Mouse (Mus musculus) erythroblast, embryonic 14.5 days (primary cell): ENCODE results near the gene Mpzl2. TPM values are rescaled to one million over a fixed set of nuclear protein-coding genes. Genes with fewer than 3 reads are reported as not detected.

Experiments used
- H3K27me3 ChIP-seq: 2 replicates; pipeline ENCODE4 v1.6.1; 2012; ENCODE audit warnings: inconsistent platforms; ENCODE audit not compliant: control insufficient read depth
- H3K36me3 ChIP-seq: 2 replicates; pipeline ENCODE4 v1.6.1; 2012; ENCODE audit warnings: mild to moderate bottlenecking, inconsistent platforms; ENCODE audit not compliant: control insufficient read depth
- H3K4me1 ChIP-seq: 2 replicates; pipeline ENCODE4 v1.6.1; 2012; ENCODE audit warnings: inconsistent platforms; ENCODE audit not compliant: control insufficient read depth
- H3K4me3 ChIP-seq: replicated peaks from 2 replicates; pipeline ENCODE3; 2012; ENCODE audit warnings: moderate library complexity, mild to moderate bottlenecking, inconsistent platforms
- H3K9me3 ChIP-seq: 2 replicates; pipeline ENCODE4 v1.6.1; 2012; ENCODE audit warnings: low read length, inconsistent platforms, mixed read lengths; ENCODE audit not compliant: control insufficient read depth
- GATA1 ChIP-seq: IDR thresholded peaks from 2 replicates; pipeline ENCODE4 v1.6.1; 2012; ENCODE audit warnings: low read length, inconsistent platforms, mixed read lengths
- TAL1 ChIP-seq: IDR thresholded peaks from 3 replicates; pipeline ENCODE4 v1.6.1; 2012; ENCODE audit warnings: low read length, inconsistent platforms, mixed read lengths
- polyA plus RNA-seq: library from polyadenylated mRNA; stranded (reverse); fragments of >175 nt; gene quantifications from 2 replicates; pipeline ENCODE4 v1.2.3, GENCODE M21; 2012

Mpzl2 gene
- polyA plus RNA-seq, 1 experiment, result not detected

GRCm38 (mm10) chr9:45062677-45063076 lies 23.1 kb downstream of the Mpzl2 start:
- H3K27me3 ChIP-seq, result peaks cover 12% of the 10 kb centered on the region
- H3K36me3 ChIP-seq, result no peaks in the 10 kb centered on the region
- H3K4me3 ChIP-seq, result no peak overlapping the region
- H3K9me3 ChIP-seq, result no peaks in the 10 kb centered on the region
- TF ChIP-seq GATA1 (no peak), TAL1 (no peak)
- H3K4me1 ChIP-seq, result no peaks in the 10 kb centered on the region

DNA sequence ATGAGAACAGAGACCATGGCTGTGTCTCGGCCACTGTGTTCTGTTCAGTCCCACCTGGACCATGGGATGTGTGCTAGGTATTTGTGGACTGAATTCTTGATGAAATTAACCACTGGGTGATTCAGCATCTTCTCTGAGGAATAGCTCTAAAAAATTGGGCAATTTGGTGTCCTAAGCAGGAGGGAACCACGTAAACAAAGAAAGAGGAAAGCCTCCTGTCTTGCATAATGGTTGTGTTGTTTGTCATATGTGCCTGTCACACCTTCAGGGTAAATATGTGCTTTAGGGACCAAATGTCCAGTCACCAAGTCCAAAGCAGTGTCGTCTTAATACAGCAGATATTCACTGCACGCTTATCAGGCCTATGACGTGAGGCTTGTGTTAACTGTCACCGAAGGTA lies 24.8 kb downstream of the Mpzl2 start:
- no peak for TF ChIP-seq GATA1
- TF ChIP-seq TAL1, result no peak
- Histone ChIP-seq H3K4me1 (no peaks in the 10 kb centered on the region), H3K4me3 (no peak overlapping the region), H3K27me3 (peaks cover 4% of the 10 kb centered on the region; the same call in 1 of the 2 replicates), H3K9me3 (no peaks in the 10 kb centered on the region), H3K36me3 (no peaks in the 10 kb centered on the region)

DNA sequence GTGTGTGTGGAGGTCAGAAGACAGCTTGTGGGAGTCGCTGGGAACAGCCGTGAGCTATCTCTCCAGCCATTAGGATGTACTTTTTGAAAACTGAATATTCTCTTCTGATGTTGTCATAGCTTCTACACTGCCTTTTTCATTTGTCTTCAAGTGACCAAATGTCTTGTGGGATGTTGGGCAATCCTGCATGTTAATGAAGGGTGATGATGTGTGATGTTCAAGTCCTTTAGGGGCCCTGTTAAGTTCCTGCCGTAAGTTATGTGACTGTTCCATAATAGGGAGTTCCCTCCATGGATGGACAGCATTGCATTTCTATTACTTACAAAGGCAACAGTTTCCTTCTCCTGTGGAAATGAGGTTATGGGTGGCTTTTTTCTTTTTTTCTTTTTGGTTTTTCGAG lies 27.1 kb downstream of the Mpzl2 start:
- H3K9me3 ChIP-seq, result no peaks in the 10 kb centered on the region
- H3K27me3 ChIP-seq, result no peaks in the 10 kb centered on the region
- no peaks in the 10 kb centered on the region for H3K36me3 ChIP-seq
- no peaks in the 10 kb centered on the region for H3K4me1 ChIP-seq
- no peak overlapping the region for H3K4me3 ChIP-seq
- TF ChIP-seq GATA1 (no peak), TAL1 (no peak)

DNA sequence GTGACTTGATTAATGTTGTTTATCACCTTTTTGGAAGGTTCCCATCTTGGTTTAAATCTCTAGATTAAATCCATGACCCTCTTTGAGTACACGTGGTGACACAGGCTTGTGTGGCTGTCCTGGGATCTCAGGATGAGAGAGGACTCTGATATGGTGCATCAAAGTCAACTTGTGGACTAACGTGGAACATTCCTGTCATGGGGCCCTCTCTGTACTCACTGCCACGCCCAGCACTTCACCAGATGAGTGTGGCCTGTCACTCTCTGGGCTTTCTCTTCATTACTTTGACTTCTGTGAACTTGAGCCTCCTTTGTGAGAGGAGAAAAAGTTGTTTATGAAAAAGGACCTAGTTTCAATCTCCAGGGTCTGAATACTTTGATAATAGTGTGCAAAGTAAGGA lies 32.2 kb downstream of the Mpzl2 start:
- H3K4me3 ChIP-seq, result no peak overlapping the region
- no peaks in the 10 kb centered on the region for H3K9me3 ChIP-seq
- H3K27me3 ChIP-seq, result no peaks in the 10 kb centered on the region
- no peaks in the 10 kb centered on the region for H3K4me1 ChIP-seq
- TF ChIP-seq TAL1, result no peak
- no peaks in the 10 kb centered on the region for H3K36me3 ChIP-seq

GRCm38 (mm10) chr9:45077859-45078258 lies 38.3 kb downstream of the Mpzl2 start:
- Histone ChIP-seq H3K27me3 (no peaks in the 10 kb centered on the region), H3K36me3 (no peaks in the 10 kb centered on the region), H3K4me1 (no peaks in the 10 kb centered on the region), H3K9me3 (no peaks in the 10 kb centered on the region), H3K4me3 (no peak overlapping the region)
- TF ChIP-seq GATA1, result no peak
- TF ChIP-seq TAL1, result no peak

DNA sequence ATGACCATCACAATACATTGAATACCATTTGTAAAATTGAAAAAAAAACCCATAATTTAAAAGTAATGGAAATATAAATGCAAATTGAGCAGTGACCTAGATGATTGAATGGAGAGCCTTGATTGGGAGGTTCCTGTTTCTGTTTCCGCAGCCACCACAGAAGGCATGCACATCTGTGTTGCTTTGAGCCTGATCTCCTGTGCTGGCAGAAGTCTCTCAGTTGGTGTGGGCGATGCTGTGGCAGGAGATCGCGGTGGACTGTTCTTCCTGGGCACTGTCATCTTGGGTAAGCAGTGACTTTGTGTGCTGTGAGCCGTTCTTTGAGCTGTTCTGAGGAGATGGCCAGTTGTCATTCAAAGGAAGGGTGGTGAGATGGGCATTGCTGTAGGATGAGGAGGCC lies 39.4 kb downstream of the Mpzl2 start, which contains the start of gene Jaml:
Gene Jaml (plus strand): TSS at position 173 of the 400 bp plus-strand sequence.
- Histone ChIP-seq H3K4me3 (no peak within 1 kb of the TSS), H3K9me3 (no peaks in the 10 kb centered on the region), H3K27me3 (no peaks in the 10 kb centered on the region), H3K4me1 (no peaks in the 10 kb centered on the region), H3K36me3 (no peaks in the 10 kb centered on the region)
- TF ChIP-seq GATA1, result no peak
- no peak for TF ChIP-seq TAL1

DNA sequence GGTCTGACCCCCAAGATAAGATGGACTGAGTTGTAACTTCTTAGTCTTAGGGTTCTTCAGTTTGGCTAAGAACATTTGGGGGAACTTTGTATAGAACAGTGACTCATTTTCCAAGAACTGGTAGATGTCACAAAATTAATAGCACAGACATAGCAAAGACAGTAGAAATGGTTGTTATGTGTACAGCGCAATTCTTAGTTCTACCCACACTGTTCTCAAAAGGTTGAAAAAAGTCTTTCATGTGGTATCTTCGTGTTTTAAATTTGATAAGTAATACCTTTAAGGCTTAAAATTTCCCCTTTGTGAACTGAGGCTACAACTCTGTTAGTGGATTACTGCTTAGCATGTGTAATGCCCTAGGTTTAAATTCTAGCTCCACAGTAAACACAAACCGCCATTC lies 43.5 kb downstream of the Mpzl2 start:
- no peaks in the 10 kb centered on the region for H3K36me3 ChIP-seq
- TF ChIP-seq TAL1, result no peak
- no peak for TF ChIP-seq GATA1
- H3K27me3 ChIP-seq, result no peaks in the 10 kb centered on the region
- H3K4me3 ChIP-seq, result no peak overlapping the region
- H3K4me1 ChIP-seq, result no peaks in the 10 kb centered on the region
- no peaks in the 10 kb centered on the region for H3K9me3 ChIP-seq

- H3K27me3 ChIP-seq, result no peaks in the 10 kb centered on the region
These were observed 45.0 kb downstream of the Mpzl2 start for GRCm38 (mm10) chr9:45084556-45084955.

DNA sequence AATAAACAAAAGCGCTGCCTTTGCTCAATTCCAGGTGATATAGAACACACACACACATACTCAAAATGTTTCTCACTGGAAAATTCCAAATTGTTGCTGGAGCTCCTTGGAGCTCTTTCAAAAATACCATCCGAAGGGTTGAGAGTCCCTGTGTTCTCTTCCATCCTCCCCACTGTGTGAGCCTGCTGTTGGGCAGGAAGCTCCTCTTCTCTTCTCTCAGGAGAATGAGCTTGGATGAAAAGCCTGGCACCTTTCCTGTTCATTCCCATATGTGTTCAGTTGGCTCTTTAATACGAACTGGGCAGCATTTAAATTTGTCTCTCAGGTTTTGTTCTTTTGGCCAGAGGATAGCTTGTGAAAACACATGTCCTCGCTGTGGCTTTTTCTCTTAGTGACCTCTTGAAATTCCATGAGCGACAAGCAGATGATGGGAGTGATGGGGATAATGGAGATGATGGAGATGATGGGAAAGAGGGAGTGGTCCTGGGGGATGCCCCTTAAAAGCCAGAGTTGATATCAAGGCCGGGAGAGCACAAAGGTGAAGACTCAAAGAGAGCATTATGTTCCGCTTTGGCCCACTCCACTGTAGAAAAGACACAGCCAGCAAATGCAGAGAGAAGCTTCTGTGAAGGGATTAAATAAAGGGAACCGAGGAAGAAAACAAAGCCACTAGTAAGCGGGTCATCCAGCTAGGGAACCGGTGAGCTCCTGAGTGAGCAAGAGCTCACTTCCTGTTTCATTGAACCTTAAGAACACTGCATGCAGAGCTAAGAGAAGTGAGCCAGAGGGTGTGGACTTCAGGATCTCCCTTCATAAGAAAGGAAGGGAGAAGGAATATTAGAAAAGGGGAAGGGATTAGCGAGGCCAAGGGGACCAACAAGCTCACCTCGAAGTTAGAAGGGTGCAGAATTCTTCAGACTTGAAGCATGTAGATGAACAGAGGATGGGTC lies 46.4 kb downstream of the Mpzl2 start:
- Histone ChIP-seq H3K4me3 (no peak overlapping the region), H3K27me3 (no peaks in the 10 kb centered on the region), H3K36me3 (no peaks in the 10 kb centered on the region), H3K9me3 (no peaks in the 10 kb centered on the region), H3K4me1 (no peaks in the 10 kb centered on the region)
- TF ChIP-seq TAL1 (no peak), GATA1 (no peak)

More at GRCm38 (mm10) chr9:45084556-45084955, 45.0 kb downstream of the Mpzl2 start:
- H3K9me3 ChIP-seq, result no peaks in the 10 kb centered on the region
- TF ChIP-seq GATA1 (no peak), TAL1 (no peak)
- H3K4me1 ChIP-seq, result no peaks in the 10 kb centered on the region
- H3K4me3 ChIP-seq, result no peak overlapping the region
- no peaks in the 10 kb centered on the region for H3K36me3 ChIP-seq

- TF ChIP-seq GATA1 (no peak), TAL1 (no peak)
- H3K4me1 ChIP-seq, result no peaks in the 10 kb centered on the region
- H3K27me3 ChIP-seq, result 0 out of 2 replicates have a peak, but pooled peaks cover 2% of the 10 kb centered on the region
- H3K4me3 ChIP-seq, result no peak overlapping the region
- no peaks in the 10 kb centered on the region for H3K36me3 ChIP-seq
- no peaks in the 10 kb centered on the region for H3K9me3 ChIP-seq
These were observed 48.4 kb downstream of the Mpzl2 start for GRCm38 (mm10) chr9:45088040-45088439.
